Mouse (Mus musculus) myocyte (in vitro differentiated cells): ENCODE data around the gene Tex2.

Source experiments
- CEBPB ChIP-seq: IDR thresholded peaks from 2 replicates; pipeline ENCODE4 v1.6.1; 2011; ENCODE audit warnings: mild to moderate bottlenecking, moderate library complexity; ENCODE audit not compliant: poor library complexity, insufficient read depth, severe bottlenecking
- MYOD1 ChIP-seq, 3 experiments: IDR thresholded peaks; one replicate each; pipeline ENCODE4 v1.6.1; 2011; ENCODE audit warnings: control low read depth in 2 of 3, low read depth in 2 of 3, mild to moderate bottlenecking in 2 of 3, moderate library complexity in 1 of 3; ENCODE audit not compliant: insufficient read length in 2 of 3, control insufficient read depth in 1 of 3
- POLR2A ChIP-seq: IDR thresholded peaks from one replicate; pipeline ENCODE4 v1.6.1; 2011; ENCODE audit warnings: low read depth, mild to moderate bottlenecking, control low read depth, moderate library complexity; ENCODE audit not compliant: insufficient read length

DNA sequence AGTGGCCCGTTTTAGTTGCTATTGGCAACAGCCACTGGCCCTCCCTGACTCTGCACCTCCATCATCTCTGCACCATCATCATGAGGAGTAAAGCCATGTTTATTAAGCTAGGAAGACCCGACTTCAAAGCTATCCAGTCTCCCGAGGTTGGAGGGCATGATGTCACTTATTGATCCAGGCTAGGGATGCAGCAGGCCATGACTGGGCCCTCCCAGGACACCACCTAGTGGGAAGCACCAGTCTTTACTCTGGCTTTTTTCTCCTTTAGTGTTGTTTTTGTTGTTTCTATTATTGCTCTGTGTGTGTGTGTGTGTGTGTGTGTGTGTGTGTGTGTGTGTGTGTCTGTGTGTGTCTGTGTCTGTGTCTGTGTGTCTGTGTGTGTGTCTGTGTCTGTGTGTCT, 12.4 kb upstream of the Tex2 start:
- no peak for TF ChIP-seq MYOD1 (IDR thresholded peaks at IDR 0.05; ENCODE audit: control insufficient read depth in 1 of 3, insufficient read length in 2 of 3, low read depth in 2 of 3)
- no peak for TF ChIP-seq POLR2A
- TF ChIP-seq CEBPB = no peak
